Mouse (Mus musculus) heart, embryonic 11.5 days (tissue): Measurements from ENCODE around the gene Ddc. TPM values are rescaled to one million over a fixed set of nuclear protein-coding genes. Genes with fewer than 3 reads are reported as not detected.

Experiments used
- ATAC-seq: fragments of 200-750 bp; cut with Nextera tagmentation; replicated peaks from 2 replicates; pipeline ENCODE4 v1.8.0; 2017; ENCODE audit warnings: moderate library complexity; ENCODE audit not compliant: insufficient number of reproducible peaks, low FRiP score, low TSS enrichment
- H3K27ac ChIP-seq: fragments of 300-500 bp; sonication (generic); 2 replicates; pipeline ENCODE4 v1.5.1; 2014; ENCODE audit warnings: mild to moderate bottlenecking, low read depth, low read length
- H3K27me3 ChIP-seq: fragments of 300-500 bp; sonication (generic); 2 replicates; pipeline ENCODE4 v1.6.1; 2014; ENCODE audit warnings: mild to moderate bottlenecking, low read length, mixed read lengths; ENCODE audit not compliant: control insufficient read depth, insufficient read depth
- H3K36me3 ChIP-seq: fragments of 300-500 bp; sonication (generic); 2 replicates; pipeline ENCODE4 v1.6.1; 2014; ENCODE audit warnings: mild to moderate bottlenecking, low read length, moderate library complexity, mixed read lengths; ENCODE audit not compliant: control insufficient read depth, insufficient read depth
- H3K4me1 ChIP-seq: fragments of 300-500 bp; sonication (generic); 2 replicates; pipeline ENCODE4 v1.6.1; 2014; ENCODE audit warnings: low read length; ENCODE audit not compliant: control insufficient read depth, insufficient read depth
- H3K4me2 ChIP-seq: fragments of 300-500 bp; sonication (generic); 2 replicates; pipeline ENCODE4 v1.6.1; 2014; ENCODE audit warnings: mild to moderate bottlenecking, moderate library complexity
- H3K4me3 ChIP-seq: fragments of 300-500 bp; sonication (generic); 2 replicates; pipeline ENCODE4 v1.5.1; 2014; ENCODE audit warnings: low read depth, low read length
- H3K9ac ChIP-seq: fragments of 300-500 bp; sonication (generic); 2 replicates; pipeline ENCODE4 v1.6.1; 2014; ENCODE audit warnings: mild to moderate bottlenecking, low read depth, low read length, moderate library complexity
- H3K9me3 ChIP-seq: fragments of 300-500 bp; sonication (generic); replicated peaks from 2 replicates; pipeline ENCODE4 v1.6.1; 2016; ENCODE audit warnings: low read length; ENCODE audit not compliant: control insufficient read depth
- WGBS: fragments of 180-500 bp; shearing (Covaris S2); extraction: QIAGEN DNeasy Blood & Tissue Kit; methylation state at CpG from one replicate; pipeline ENCODE4 v1.1.7; 2014; ENCODE audit not compliant: insufficient replicate concordance; 5-methylcytosine and 5-hydroxymethylcytosine counted together
- polyA plus RNA-seq: library from polyadenylated mRNA; unstranded; fragments of >200 nt; fragmentation: Nextera tagmentation; extraction: Ambion mirVana; gene quantifications from 2 replicates; pipeline ENCODE4 v1.2.1, GENCODE M21; 2014

The Ddc gene
- polyA plus RNA-seq, 1 experiment from 2014 or later = 39.7 TPM

- 97% methylated on average over 1 of the region's 1 CpGs for WGBS
- no peak overlapping the region for H3K4me2 ChIP-seq
- H3K4me3 ChIP-seq = no peak overlapping the region
- no peaks in the 10 kb centered on the region for H3K9me3 ChIP-seq
- peaks cover 10% of the 10 kb centered on the region; the same call in 1 of the 2 replicates for H3K4me1 ChIP-seq
- peaks cover 29% of the 10 kb centered on the region for H3K36me3 ChIP-seq
- no peak overlapping the region for H3K9ac ChIP-seq
- H3K27me3 ChIP-seq = no peaks in the 10 kb centered on the region
- no peak overlapping the region for H3K27ac ChIP-seq
- no peak for ATAC-seq
Observed at GRCm38 (mm10) chr11:11798690-11799089, 99.3 kb downstream of the Ddc start.

- H3K27ac ChIP-seq = no peak overlapping the region
- no peaks in the 10 kb centered on the region for H3K27me3 ChIP-seq
- no peak for ATAC-seq
- WGBS = 78% methylated on average over 1 of the region's 1 CpGs
- H3K9ac ChIP-seq = no peak overlapping the region
- H3K9me3 ChIP-seq = no peaks in the 10 kb centered on the region
- H3K4me2 ChIP-seq = no peak overlapping the region
- H3K36me3 ChIP-seq = peaks cover 7% of the 10 kb centered on the region
- H3K4me1 ChIP-seq = no peaks in the 10 kb centered on the region
- no peak overlapping the region for H3K4me3 ChIP-seq
Observed at GRCm38 (mm10) chr11:11794626-11795025, 103.3 kb downstream of the Ddc start.

- H3K27ac ChIP-seq = no peak overlapping the region
- peak; percentile 88 for ATAC-seq
- H3K4me1 ChIP-seq = peaks cover 2% of the 10 kb centered on the region; the same call in 1 of the 2 replicates
- peak overlapping the region; percentile 59; the same call in 1 of the 2 replicates for H3K9ac ChIP-seq
- under 1% methylated on average over 8 of the region's 8 CpGs for WGBS
- no peak overlapping the region for H3K4me3 ChIP-seq
- no peaks in the 10 kb centered on the region for H3K36me3 ChIP-seq
- 0 out of 2 replicates have a peak, but pooled peaks cover 2% of the 10 kb centered on the region for H3K27me3 ChIP-seq
- peak overlapping the region; percentile 55 for H3K4me2 ChIP-seq
- no peaks in the 10 kb centered on the region for H3K9me3 ChIP-seq
Observed at GRCm38 (mm10) chr11:11788521-11788974, 109.4 kb downstream of the Ddc start.

- ATAC-seq = no peak
- Histone ChIP-seq H3K27ac (no peak overlapping the region), H3K9ac (no peak overlapping the region), H3K36me3 (no peaks in the 10 kb centered on the region), H3K27me3 (0 out of 2 replicates have a peak, but pooled peaks cover 2% of the 10 kb centered on the region), H3K4me2 (no peak overlapping the region), H3K9me3 (no peaks in the 10 kb centered on the region), H3K4me1 (peaks cover 2% of the 10 kb centered on the region; the same call in 1 of the 2 replicates), H3K4me3 (no peak overlapping the region)
- 52% methylated on average over 6 of the region's 6 CpGs for WGBS
Observed at GRCm38 (mm10) chr11:11785457-11785856, 112.5 kb downstream of the Ddc start.

- 0 out of 2 replicates have a peak, but pooled peaks cover 2% of the 10 kb centered on the region for H3K27me3 ChIP-seq
- 81% methylated on average over 8 of the region's 8 CpGs for WGBS
- no peak overlapping the region for H3K4me2 ChIP-seq
- no peak for ATAC-seq
- no peaks in the 10 kb centered on the region for H3K36me3 ChIP-seq
- no peaks in the 10 kb centered on the region for H3K4me1 ChIP-seq
- H3K9me3 ChIP-seq = no peaks in the 10 kb centered on the region
- no peak overlapping the region for H3K9ac ChIP-seq
- no peak overlapping the region for H3K4me3 ChIP-seq
- H3K27ac ChIP-seq = no peak overlapping the region
Observed at GRCm38 (mm10) chr11:11781728-11782127, 116.2 kb downstream of the Ddc start.

- Histone ChIP-seq H3K9ac (no peak overlapping the region), H3K4me2 (no peak overlapping the region), H3K4me1 (no peaks in the 10 kb centered on the region), H3K36me3 (no peaks in the 10 kb centered on the region), H3K27ac (no peak overlapping the region), H3K4me3 (no peak overlapping the region), H3K27me3 (no peaks in the 10 kb centered on the region), H3K9me3 (no peaks in the 10 kb centered on the region)
- 85% methylated on average over 6 of the region's 6 CpGs for WGBS
- ATAC-seq = no peak
Observed at GRCm38 (mm10) chr11:11778345-11778744, 119.6 kb downstream of the Ddc start.

- no peak overlapping the region for H3K27ac ChIP-seq
- no peaks in the 10 kb centered on the region for H3K36me3 ChIP-seq
- no peaks in the 10 kb centered on the region for H3K27me3 ChIP-seq
- WGBS = 79% methylated on average over 2 of the region's 2 CpGs
- no peak overlapping the region for H3K4me2 ChIP-seq
- H3K9ac ChIP-seq = no peak overlapping the region
- no peak overlapping the region for H3K4me3 ChIP-seq
- ATAC-seq = no peak
- H3K9me3 ChIP-seq = no peaks in the 10 kb centered on the region
- no peaks in the 10 kb centered on the region for H3K4me1 ChIP-seq
Observed at GRCm38 (mm10) chr11:11777796-11778195, 120.1 kb downstream of the Ddc start.

- no peaks in the 10 kb centered on the region for H3K27me3 ChIP-seq
- no peaks in the 10 kb centered on the region for H3K4me1 ChIP-seq
- H3K27ac ChIP-seq = no peak overlapping the region
- 69% methylated on average over 3 of the region's 3 CpGs for WGBS
- no peak overlapping the region for H3K4me3 ChIP-seq
- no peak overlapping the region for H3K4me2 ChIP-seq
- H3K9me3 ChIP-seq = no peaks in the 10 kb centered on the region
- H3K9ac ChIP-seq = no peak overlapping the region
- no peaks in the 10 kb centered on the region for H3K36me3 ChIP-seq
- no peak for ATAC-seq
Observed at GRCm38 (mm10) chr11:11777246-11777645, 120.7 kb downstream of the Ddc start.

GRCm38 (mm10) chr11:11776822-11777174 is 121.1 kb downstream of the Ddc start:
- Histone ChIP-seq H3K4me2 (no peak overlapping the region), H3K27me3 (no peaks in the 10 kb centered on the region), H3K9me3 (no peaks in the 10 kb centered on the region), H3K9ac (no peak overlapping the region), H3K4me1 (no peaks in the 10 kb centered on the region), H3K36me3 (no peaks in the 10 kb centered on the region), H3K27ac (no peak overlapping the region), H3K4me3 (no peak overlapping the region)
- no peak for ATAC-seq
- 78% methylated on average over 7 of the region's 7 CpGs for WGBS
